Mouse (Mus musculus) brain, embryonic 18.5 days (tissue): Measurements from ENCODE around the gene Cfdp1.

Experiments used
- DNase-seq: peaks from one replicate; pipeline ENCODE4 v3.0.0-alpha.2; 2012; ENCODE audit warnings: low read depth, low spot score

The Cfdp1 gene

DNA sequence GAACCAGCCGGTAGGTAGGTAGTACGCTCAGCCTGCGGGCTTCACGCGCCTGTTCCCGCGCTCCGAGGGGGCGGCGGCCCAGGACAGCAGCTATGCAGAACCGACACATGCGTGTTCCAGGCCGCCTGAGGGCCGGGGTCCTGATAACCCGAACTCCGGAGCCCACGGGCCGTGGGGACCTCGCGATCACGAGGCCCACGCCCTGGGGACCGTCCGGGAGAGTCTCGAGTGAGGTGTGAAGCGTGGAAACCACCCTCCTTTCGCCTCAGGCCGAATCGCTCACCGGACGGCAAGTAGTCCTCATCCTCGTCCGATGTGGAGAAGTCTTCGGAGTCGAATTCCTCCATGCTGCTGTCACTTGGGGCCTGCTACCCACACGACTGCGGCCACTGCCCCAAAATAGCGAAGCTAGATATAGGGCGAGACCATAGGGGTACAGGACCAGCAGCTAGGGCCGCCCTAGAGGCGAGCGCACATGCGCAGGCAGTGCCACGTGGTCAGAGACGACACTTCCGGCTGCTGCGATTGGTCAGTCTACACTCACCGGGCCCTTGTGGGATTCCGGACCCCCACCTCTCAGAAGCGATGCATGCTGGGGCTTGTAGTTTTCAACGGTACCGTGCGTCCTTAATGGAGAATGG is at the start of gene Cfdp1:
Cfdp1 (minus strand) TSS at position 431 of the 641 bp plus-strand sequence.
- DNase-seq: peak; percentile 90

DNA sequence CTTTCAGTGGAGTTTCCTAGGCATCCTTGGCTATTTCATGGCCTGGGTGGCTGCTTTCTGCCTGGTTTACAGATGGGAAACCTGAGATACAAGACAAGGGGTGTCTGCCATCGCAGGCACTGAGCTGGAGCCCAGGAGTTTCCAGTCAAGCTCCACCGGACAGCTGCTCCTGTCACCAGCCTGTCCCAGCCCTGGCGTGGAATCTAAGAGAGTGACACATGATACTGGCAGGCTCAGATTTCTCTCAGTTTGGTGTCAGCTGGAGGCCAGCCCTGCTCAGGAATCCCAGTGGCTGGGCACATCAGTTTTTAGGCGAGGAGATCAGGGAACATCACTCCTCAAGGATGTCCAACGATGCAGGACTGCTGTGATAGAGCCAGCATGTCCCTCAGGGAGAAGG is 48.0 kb upstream of the Cfdp1 start:
- no peak for DNase-seq

DNA sequence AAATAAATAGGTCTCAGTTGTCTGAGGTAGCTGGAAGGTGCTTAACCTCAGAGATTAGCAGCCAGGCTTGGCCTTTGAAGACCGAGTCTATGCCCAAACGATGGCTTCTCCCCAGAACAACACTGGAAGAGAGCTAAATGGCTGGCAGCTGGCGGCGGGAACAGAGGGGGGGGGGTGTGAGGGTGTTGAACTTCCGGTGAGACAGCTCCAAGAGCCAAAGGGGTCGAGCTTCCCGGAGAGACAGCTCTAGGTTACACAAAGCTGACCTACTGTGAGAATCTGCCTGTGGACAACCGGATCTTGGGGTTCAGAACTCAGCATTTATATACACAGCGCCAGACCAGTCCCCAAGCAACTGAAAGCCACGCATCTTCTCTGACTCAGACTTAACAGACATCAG is 44.5 kb upstream of the Cfdp1 start:
- DNase-seq: no peak

DNA sequence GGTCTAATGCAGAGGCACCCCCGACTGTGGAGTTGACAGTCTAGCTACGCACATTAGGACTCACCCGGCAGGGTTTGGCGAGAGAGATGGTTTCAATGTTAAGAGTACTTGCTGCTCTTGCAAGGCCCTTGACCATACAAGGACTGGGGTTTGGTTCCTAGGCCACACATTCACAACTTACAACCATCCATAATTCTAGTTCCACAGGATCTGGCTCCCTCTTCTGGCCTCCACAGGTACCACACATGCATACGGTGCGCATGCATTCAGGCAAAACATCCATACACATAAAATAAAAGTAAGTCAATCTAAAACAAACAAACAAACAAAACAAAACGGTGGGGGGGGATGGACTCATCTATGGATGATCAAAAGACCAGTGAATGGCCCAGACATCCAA is 40.9 kb upstream of the Cfdp1 start:
- DNase-seq: no peak

DNA sequence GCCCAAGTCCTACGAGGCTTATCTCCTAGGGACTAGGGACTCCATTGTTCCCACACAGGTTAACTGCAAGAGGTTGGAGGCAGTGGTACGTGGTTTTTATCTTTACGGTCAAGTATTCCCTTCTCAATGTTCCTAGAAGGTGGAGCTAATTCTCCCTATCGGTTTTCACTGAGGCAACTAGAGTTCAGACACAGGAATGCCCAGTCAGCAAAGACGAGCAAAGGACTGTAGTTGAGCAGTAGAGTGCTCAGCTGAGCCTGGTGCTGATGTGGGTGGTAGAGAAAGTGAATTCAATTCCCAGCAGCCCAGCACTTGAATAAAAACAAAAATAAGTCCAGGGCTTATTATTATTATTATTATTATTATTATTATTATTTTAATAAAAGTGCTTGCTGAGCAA is 38.5 kb upstream of the Cfdp1 start:
- no peak for DNase-seq

DNA sequence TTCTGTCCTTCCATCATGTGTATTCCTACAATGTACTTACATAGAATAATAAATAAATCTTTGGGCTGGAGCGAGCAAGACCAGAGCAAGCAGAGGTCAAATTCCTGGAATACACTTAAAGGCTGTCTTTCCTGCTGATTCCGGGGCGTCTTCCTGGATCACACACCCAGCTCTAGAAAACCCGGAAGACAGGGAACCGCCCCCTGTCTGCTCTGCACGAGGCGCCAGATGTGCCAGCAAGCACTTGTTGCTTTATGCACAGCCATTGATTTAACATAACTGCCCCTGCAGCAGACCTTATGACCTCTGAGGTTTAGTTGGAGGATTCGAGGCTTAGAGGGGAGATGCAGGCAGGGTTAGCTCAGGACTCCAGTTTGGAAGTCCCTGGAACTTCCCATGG is 37.9 kb upstream of the Cfdp1 start:
- no peak for DNase-seq

DNA sequence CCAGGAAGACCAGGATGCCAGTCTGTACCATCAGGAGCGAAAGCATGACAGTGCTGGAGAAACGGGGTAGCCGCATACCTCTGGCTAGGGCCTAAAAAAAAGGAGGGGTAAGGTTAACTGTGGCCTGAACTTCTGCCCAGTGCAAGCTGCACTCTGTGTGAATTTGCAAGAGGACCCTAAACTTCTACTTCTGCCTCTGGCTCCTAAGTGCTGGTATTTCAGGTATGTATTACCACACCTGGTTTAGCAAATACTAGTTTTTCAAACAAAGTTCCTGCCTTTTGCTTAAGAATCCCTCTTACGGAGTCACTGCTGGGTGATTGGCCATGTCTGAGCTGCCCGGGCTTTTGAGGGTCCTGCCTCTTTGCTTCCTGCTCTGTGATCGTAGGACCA is 36.8 kb upstream of the Cfdp1 start:
- DNase-seq: no peak

DNA sequence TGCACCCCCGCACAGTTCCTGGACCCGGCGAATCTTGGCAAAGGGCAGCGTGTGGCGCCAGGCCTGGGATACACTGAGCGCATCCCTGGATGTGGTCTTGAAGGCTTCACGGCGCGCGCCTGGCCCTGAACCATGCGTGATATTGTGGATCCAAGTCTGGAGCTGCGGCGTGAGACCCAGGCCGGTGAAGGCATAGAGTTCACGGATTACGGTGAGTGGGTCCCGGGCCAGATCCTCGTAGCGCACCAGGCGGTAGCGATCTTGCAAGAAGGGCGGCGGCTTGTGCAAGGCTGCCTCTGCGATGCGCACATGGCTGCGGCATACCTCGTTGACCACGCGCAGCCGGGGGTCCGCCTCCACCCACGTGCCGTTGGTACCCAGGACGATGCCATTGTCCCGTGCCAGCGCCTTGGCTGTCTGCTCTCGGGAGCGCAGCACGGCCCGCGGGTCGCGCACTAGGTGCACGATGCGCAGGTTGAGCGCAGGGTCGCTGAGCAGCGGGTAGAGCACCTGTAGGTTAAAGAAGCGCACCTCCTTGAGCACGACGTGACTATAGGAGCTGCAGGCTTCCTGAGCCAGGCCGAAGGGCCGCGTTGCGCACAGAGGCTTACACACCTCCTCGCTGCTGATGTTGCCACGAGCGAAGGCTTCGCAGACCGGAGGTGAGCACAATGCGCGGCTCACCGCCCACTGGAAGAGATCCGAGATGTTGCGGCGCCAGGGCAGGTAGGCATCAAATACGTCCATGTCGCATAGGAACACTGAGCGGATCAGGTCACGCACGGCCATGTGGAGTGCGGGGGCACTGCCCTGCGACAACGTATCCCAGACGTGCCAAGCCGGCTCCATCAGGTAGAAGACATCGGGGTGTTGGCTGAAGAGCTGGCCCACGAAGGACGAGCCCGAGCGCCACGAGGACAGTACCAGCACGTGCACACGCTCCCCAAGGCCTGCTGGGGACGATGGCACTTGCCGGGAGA is 36.1 kb upstream of the Cfdp1 start:
- DNase-seq: no peak

DNA sequence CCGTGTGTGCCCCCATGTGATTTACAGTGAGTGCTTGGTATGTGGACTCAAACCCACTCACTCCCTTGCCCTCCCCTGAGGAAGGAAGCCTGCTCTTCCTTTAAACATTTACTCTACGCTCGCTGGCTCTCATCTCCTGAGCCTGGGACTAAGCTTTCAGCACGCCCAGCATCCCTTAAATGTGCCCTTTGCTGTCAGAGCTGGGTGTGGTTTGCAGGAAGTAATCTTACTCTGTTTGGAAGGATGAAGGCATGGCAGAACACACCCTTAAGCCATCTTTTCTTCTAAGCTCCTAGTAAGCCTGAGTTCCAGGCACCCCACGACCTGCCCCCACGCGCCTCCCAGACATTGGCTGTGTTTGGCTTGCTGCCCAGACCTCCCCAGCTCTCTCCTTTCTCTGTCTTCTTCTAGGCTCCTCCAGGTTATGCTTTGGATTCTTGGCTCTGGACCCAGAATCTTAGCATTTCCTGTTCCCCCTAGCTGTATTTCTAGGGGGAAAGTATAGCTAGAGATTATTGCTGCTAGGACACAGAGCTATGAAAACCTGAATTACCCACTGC is 34.1 kb upstream of the Cfdp1 start:
- no peak for DNase-seq

DNA sequence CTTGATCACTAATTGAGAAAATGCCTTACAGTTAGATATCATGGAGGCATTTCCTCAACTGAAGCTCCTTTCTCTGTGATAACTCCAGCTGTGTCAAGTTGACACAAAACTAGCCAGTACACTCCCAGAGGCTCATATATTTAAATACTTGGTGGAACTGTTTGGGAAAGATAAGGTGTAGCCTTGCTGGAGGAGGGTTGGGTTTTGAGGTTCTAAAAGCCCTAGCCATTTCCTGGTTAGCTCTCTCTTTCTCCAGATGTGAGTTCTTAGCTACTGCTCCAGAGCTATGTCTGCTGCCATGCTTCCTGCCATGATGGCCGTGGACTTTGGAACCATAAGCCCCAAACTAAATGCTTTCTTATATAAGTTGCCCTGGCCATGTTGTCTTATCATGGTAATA is 33.4 kb upstream of the Cfdp1 start:
- no peak for DNase-seq

DNA sequence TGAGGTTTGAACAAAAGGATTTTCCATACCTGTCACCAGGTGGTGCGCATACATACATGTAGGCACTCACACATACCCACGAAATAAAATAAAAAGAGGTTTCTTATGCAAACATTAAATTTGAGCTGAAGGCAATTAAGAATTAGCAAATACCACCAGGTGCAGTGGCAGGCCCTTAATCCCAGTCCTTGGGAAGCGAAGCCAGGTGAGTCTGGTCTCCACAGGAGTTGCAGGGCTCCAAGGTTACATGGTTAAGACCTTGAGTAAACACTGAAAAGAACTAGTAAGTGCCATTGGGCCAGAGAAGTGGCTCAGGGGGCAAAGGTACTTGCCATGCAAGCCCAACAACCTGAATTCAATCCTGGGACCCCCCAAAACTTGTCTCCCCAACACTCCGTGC is 29.5 kb upstream of the Cfdp1 start:
- DNase-seq: no peak

DNA sequence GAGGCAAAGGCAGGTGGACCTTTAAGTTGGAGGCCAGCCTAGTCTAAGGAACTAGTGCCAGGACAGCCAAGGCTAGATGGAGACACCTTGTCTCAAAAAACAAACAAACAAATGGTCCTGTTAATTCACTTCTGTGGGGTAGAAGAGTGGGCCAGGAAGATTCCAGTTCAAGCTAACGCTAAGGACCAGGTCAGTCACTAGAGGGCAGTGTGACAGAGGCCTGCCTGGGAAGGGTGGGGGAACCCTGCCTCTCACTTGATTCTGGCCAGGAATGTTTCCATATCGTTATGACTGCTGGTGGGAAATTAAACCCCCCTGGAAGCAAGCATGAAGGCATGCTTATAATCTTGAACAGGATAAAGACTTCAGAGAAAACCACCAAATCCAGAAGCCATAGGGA is 27.5 kb upstream of the Cfdp1 start:
- no peak for DNase-seq

DNA sequence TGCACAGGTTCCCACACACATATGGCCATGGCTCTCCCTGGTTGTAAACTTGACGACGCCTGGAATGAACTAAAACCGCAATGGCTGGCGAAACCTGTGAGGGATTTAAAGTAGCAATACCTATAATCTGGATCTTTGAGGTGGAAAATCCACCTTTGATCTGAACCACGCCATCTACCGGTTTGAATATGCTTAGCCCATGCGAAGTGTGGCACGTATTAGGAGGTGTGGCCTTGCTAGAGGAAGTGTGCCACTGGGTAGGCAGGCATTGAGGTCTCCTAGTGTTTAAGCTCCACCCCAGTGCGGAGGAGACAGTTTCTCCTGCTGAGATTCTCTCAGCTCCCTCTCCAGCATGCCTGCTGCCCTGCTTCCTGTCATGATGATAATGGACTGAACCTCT is 23.6 kb upstream of the Cfdp1 start:
- DNase-seq: no peak

DNA sequence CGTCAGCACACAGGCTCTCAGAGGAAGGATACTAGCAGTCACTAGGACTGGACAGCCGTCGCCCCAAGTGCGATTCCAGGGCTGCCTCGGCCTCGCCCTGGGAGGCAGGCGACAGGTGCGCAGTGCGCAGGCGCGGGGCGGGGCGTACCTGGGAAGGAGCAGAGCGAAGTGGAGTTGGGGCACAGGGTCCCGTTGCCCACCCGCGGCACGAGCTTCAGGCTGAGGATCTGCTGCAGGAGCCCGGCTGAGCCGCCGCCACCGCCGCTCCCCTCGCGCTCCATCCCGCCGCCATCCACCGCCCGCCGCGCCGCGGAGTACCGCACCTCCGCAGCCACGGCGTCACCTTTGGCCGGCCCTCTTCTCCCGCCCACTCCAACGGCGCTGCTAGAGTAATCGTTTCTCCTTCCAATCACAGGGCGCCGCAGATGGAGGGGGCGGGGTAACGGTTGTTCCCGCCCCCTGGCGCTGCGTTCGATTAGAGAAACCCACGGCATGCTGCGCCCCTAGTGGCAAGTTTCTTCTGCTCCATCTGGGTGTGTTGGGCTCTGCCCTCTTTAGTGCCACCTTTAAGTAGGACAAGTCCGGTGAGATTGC is 22.4 kb upstream of the Cfdp1 start, which contains the start of gene Tmem170:
Tmem170 (minus strand) TSS at position 396 of the 594 bp plus-strand sequence.
- peak; percentile 91 for DNase-seq

DNA sequence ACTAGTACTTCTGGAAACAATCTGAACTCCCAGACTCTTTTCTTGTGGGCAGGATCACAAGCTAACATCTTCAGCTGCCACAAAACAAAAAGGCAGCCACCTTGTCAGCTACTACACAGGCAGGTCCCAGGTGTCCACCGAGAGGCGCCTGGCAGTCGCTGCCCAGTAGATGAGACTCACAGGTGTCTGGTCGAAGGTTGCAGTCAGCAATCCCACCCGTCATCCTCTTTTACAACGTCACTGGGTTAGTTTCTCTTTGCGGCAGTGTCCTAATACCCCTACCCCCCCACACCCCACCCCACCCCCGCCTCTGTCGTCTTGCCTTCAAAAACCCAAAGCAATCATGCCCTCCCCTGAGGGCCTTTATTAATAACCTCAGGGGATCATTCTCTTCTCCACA is 21.7 kb upstream of the Cfdp1 start:
- no peak for DNase-seq

DNA sequence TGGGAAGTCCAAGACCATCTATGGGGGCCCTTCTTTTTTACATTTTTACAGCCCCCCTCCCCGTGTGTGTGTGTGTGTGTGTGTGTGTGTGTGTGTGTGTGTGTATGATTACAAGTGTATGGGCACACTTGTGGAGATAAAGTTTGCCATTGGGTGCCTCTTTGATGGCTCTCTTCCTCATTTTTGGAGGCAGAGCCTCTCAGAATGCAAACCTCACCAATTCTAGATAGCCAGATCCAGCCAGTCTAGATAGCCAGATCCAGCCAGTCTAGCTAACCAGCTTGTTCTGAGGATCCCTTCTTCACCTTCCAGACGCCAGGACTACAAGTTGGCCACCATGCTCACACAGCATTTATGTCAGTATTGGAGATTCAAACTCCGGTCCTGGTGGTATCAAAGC is 17.2 kb upstream of the Cfdp1 start:
- DNase-seq: no peak

DNA sequence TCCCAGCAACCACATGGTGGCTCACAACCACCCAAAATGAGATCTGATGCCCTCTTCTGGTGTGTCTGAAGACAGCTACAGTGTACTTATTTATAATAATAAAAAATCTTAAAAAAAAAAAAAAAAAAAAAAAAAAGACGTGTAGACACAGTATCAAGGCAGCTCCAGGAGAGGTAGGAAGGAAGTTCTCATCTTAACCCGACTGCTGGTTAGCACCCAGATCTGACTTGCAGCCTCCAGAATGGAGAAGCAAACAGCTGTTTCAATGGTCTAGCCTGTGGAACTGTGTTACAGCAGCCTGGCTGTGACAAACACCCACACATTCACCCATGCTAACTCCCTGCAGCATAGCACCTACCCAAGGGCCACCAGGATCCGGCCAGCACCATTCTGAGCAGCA is 16.3 kb upstream of the Cfdp1 start:
- no peak for DNase-seq

DNA sequence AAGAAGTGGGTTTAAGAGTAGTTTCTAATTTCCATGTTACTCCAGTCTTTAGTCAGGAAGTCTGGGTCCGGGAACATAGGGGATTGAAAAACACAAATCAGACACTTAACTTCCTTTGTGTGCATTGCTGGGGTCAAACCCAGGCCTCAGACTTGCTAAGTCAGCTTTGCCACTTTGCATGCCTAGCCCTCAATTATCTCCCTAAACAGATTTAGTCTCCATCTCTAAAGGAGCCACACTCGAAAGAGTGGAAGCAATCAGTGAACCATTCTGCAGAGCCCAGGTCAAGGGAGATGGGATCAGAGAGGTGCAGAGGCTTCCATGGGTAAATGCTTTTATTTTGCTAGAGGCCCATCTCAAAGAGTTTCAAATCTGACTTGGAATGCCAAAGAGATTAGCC is 14.6 kb upstream of the Cfdp1 start:
- DNase-seq: no peak

DNA sequence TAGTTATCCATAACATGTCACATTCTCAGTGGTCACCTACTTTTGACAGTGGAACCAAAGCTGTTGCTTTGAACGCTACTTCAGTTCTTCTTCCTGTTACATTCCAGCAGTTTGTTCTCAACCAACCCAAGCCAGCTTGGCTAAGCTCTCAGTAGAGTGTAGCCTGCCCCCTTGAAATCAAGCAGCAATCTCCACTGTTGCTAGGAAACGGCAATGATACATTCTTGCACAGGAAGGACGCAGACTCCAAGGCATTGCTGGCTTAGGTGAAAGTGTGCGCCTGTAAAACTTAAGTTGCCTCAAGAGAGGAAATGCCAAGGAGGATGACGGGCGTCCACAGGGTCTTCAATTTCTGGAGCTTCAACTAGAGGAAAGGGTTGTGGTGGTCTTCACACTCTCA is 11.8 kb upstream of the Cfdp1 start:
- DNase-seq: no peak

DNA sequence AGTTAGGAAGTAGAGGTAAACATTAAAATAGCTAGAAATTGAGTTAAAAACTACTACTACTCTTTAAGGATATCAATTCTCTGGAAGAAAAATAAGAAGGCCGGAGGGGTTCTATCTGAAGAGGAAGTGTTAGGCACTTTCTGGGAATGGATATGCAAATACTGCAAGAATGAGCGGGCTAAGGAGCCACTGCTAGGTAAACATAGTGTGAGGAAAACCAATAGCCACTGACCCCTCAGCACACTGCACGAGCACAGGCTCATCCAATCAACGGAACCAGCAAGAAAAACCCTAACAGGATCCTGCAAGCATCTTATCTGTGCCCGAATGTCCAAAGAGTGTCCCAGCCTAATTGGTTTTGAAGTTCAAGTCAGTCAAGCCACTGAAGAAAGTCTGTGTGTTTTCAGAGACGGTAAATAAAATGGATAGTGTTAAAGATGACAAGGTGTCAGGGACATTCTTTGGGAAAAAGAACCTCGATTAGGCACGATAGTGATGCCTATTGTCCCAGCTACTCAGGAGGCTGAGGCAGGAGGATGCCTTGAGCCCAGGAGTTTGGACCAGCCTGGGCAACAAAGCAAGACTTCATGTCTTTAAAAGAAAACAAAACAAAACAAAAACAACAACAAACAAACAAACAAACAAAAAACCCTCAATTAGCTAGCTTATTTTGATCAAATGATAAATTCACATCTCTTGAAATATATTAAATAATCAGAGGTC is 11.2 kb upstream of the Cfdp1 start:
- DNase-seq: no peak

DNA sequence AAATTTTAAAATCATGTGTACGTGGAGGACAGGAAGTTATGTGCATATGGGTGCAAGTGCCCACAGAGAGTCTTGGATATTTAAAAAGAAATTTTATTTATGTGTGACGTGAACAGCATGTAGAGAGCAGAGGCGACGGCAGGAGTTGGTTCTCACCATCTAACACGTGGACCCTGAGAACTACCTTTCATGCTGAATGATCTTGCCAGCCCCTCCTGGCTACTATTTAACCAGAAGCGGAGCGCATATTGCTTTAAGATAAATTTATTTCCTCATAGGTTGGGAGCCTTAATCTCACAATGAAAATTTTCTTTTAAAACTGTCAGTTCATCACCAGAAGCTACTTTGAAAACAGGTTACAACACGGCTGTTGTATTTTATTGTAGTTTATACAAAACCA is 10.6 kb upstream of the Cfdp1 start:
- no peak for DNase-seq

DNA sequence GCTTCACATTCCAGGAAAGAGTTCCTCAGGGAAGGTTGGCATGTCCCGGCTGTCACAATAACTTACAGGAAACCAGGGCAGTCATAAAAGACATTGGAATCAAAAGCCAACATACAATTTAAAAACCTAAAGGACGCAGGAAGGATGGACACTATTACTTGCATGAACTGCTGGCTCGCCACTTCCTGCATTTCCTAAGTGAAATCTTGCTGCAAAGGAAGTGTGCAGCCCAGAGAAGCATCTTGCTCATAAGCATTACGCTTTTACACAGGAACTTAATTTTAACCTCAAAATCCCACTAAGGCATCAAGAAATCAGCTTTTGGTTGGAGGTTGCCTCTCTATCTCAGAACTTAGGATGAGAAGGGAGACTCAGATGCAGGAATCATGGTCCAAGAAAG is 9.2 kb upstream of the Cfdp1 start:
- no peak for DNase-seq
